Mouse (Mus musculus) lung, adult 10 weeks (tissue): Measurements from ENCODE around the gene Lrfn2. TPM values are rescaled to one million over a fixed set of nuclear protein-coding genes. Genes with fewer than 3 reads are reported as not detected.

Experiments
- polyA plus RNA-seq: library from polyadenylated mRNA; stranded (reverse); fragments of 350-450 nt; fragmentation: Illumina TruSeq; extraction: RNeasy Lipid Tissue Mini Kit (QIAGEN cat#74804); gene quantifications from one replicate; pipeline ENCODE4 v1.2.3, GENCODE M21; 2014; ENCODE audit warnings: low read depth, low replicate concordance; ENCODE audit not compliant: insufficient read depth

Gene Lrfn2
- not detected for polyA plus RNA-seq

GRCm38 (mm10) chr17:48931621-48932405 is at the start of gene Lrfn2:
Gene Lrfn2 (plus strand): TSS chr17:48932379.

